Mouse (Mus musculus) c-Kit-positive CD71-positive TER-119-positive erythroid progenitor cells, embryonic 14.5 days (primary cell): ENCODE measurements around the gene Insc.

Experiments used
- DNase-seq: peaks from one replicate; pipeline ENCODE4 v3.0.0-alpha.2; 2013; ENCODE audit warnings: low spot score

Insc gene

GRCm38 (mm10) chr7:114762660-114763059 lies 19.2 kb downstream of the Insc start:
- DNase-seq, result no peak

DNA sequence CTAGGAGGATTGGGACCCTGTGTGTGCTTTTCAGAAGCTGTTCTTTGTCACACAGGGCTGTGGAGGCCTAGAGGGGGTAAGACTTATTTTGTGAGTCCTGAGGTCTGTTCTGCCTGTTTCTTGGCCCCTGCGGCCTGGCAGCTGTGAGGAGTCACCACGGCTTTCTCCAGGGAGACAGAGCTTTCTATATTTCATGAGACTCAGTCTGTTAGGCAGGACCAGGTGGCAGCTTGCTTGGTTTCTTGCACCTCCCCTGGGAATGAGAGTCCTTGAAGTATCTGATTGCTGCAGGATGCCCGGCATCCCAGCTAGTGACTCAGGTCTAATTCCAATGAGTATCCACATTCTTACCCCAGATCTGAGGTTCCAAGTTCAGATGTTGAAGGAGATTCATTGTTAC lies 21.8 kb downstream of the Insc start:
- no peak for DNase-seq

DNA sequence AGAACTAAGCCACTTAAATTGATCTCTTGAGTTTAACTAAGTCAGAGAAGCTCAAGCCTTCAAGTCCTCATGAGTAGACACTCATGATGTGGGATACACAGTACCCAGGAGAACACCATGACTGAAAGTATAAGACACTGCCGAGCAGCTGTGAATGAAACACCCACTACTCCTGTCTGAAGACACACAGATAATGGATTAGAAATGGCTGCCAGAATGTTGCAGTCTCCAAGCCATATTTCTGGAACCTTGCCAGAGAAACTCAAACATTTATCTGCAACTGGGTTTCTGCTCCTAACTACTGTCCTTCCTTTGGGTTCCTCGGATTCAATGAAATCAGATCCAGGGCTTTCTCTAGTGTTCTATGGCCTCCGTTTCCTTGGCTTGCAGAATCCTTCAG lies 23.0 kb downstream of the Insc start:
- DNase-seq, result no peak

DNA sequence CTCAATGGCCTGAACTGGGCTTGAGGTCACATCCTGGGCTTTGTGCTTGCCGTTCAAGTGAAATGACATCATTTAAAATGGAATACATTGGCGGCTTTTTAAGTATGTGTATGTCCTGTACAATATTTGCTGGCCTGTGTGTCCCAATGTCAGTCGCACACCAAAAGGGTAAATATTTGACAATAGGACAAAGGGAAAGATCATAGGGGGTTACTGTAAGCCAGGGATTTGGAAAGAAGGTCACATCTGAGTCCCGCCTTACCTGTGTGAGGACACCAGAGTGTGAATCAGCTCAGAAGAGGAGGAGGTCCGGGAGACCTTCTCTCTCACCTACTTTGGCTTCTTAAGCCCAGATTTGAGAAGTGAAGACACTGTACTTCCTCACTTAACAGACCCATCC lies 25.0 kb downstream of the Insc start:
- DNase-seq, result no peak

DNA sequence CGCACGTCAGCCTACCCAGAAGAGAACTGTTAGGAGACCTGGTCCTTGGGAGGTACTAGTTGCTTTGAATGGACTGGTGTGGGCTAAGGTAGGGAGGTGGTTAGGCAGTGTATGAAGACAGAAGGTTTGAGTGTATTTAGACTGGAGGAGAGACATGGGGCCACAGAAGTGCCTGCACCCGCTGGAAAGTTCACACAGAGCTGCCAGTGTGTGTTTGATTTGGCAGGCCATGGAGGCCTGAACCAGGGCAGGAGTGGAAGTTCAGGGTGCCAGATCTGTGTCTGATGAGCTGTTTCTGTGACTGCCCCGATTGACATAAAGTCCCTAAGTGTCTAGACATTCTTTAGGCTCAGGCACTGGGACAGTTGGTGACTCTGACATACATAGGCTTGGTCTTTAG lies 25.5 kb downstream of the Insc start:
- no peak for DNase-seq

- DNase-seq, result no peak
These were observed 27.1 kb downstream of the Insc start for GRCm38 (mm10) chr7:114770586-114770985.

DNA sequence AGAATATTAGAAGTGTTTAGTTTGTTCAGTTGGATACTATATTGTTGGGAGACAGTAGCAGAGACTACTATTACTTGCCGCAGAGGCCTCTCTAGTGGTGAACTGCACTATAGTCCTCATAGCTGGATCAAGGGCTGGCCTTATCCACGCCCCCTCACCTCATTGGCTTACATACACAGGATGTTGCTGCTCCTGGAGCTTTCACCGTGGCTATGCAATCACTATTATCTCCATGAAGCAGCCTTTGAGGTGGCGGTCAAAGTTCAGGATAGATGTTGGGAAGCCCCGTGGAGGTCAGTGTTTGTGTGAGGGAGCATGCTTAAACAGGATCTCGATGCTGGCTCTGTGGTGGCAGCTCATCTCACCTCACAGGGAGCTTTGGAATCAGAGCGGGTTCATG lies 28.3 kb downstream of the Insc start:
- no peak for DNase-seq

DNA sequence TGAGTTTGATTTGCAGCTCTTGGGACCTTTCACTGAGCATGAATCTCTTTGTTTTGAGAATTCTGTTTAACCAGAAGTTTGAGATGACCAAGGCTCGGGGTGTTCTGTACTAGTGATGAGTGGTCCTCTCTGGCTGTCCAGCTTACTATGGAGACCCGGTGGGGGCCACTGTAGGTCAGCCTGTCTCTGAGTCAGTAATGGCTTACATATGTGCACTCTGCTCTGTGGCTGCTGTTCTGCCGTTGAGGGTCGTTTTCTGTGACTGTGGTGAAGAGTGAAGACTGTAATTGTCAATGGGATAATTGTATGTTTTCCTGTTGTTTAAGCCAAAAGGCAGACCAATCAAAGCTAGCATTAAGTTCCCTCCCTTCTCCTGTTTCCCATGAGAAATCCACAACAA lies 30.3 kb downstream of the Insc start:
- DNase-seq, result no peak

DNA sequence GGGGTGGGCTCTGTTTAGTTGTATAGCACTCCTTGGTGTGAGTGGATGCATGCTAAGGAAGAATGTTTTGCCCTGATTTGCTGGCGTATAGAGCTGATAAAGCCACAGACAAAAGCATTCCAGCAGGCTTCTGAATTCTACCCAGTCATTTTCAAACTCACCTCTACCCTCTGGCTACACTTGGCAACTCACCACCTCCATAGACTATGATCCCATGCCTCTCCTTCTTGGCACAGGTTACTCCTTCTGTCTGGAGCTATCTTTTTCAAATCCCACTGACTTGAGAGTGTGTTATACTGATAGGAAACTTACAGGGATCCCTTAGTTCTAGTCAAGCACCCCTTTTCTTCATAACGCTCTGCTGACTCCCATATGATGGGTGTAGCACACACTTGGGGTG lies 32.4 kb downstream of the Insc start:
- DNase-seq, result no peak

- no peak for DNase-seq
These were observed 34.8 kb downstream of the Insc start for GRCm38 (mm10) chr7:114778156-114778770.

- no peak for DNase-seq
These were observed 35.7 kb downstream of the Insc start for GRCm38 (mm10) chr7:114779056-114779660.

DNA sequence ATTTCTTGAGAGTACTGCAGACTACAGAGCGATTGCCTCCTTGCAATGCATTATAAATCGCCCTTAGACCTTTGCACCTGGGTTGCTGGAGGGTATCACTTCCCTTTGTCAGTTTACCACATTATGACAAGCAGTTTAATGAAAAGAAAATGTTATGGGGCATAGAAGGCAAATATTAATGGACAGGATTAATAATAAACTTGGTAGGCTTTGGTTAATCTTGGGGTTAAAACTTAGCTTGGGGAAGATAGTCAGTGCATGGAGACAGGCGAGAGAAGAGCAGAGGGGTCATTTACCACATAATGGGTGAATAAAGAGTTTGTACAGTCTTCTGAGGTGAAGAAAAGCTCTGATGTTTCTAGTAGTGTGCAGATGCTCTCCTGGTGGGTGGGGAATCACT lies 39.8 kb downstream of the Insc start:
- DNase-seq, result no peak

DNA sequence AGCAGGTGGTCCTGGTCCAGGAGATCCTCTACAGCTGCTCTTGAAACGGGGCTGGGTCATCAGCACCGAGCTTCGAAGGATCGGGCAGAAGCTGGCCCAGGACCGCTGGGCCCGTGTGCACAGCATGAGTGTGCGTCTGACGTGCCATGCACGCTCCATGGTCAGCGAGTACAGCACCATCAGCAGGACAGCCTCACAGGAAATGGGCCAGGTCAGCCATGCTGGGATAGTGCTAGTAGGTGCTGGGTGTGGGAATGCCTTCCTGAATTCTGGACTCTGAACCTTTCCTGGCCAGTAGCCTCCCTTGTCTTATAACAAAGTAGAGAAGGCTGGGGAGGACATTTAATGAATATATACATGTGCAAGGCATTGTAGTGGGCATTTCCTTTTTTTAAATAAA lies 47.6 kb downstream of the Insc start:
- no peak for DNase-seq

- no peak for DNase-seq
These were observed 48.5 kb downstream of the Insc start for GRCm38 (mm10) chr7:114792026-114792425.

- no peak for DNase-seq
These were observed 50.9 kb downstream of the Insc start for GRCm38 (mm10) chr7:114794400-114794799.

GRCm38 (mm10) chr7:114802576-114802975 lies 59.1 kb downstream of the Insc start:
- no peak for DNase-seq

GRCm38 (mm10) chr7:114805311-114805710 lies 61.8 kb downstream of the Insc start:
- no peak for DNase-seq

DNA sequence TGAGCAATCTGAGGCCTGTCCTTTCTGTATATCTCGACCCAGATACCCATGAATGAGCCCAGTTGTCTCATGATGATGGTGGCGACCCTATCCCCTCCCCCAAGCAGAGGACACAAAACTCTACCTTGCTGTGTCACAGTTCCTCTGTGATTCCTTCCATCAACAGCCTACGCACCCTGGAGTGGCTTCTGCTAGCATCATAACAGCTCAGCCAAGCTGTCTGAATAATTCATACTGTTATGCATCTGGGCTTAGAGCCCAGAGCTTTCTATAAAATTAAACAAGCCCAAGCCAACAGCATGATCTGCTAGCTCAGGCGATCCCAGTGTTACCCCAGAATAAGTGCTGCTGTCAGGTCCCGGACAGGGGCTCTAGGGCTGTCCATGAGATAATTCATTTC lies 63.8 kb downstream of the Insc start:
- no peak for DNase-seq

GRCm38 (mm10) chr7:114808341-114808740 lies 64.8 kb downstream of the Insc start:
- no peak for DNase-seq

DNA sequence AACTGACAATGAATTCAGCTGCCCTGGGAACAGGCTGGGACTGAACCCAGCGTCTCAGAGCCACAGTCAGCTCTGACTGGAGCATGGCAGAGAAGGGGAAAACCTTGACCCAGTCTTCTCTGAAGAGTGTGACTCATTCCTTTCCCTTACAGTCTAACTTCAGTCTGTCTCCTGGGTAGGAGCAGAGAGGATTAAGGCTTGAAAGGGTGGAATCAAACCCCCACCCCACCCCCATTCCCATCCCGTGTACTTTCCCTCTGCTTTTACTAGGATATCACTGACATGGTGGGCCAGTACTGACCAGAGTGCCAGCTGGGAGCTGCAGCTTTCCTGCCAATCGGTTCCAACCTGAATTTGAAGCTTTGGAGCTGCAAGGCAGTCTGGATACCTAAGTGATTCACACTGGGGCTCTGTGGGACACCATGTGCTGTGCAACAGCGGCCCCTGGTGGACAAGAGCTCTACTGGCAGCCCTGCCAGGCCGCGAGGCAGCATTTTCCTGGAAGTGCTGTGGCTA lies 73.9 kb downstream of the Insc start:
- DNase-seq, result peak; percentile 47

GRCm38 (mm10) chr7:114817879-114818278 lies 74.4 kb downstream of the Insc start:
- DNase-seq, result no peak

- no peak for DNase-seq
These were observed 74.9 kb downstream of the Insc start for GRCm38 (mm10) chr7:114818351-114818750.

GRCm38 (mm10) chr7:114818836-114819235 lies 75.3 kb downstream of the Insc start:
- no peak for DNase-seq

DNA sequence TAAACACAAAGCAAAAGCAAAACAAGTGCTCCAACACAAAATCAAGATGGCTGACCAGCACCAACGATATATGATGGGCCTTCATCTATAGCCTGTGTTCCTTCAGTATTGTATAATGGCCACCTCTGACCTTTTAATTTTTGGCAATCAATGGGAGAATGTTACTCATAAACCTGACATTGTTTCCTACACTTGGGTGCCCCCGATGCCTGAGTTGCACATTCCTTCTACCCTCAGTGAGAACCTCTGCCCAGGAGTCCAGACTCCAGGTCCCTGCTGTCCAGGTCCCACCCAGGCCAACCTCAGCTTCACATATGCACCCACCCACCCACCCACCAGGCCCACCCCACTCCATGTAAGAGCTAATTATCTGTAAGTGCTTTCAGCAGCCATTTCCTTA lies 79.2 kb downstream of the Insc start:
- DNase-seq, result no peak
